Mouse (Mus musculus) frontal cortex, adult 2 months (tissue): Measurements from ENCODE around the gene Pkp3. TPM values are rescaled to one million over a fixed set of nuclear protein-coding genes. Genes with fewer than 3 reads are reported as not detected.

Experiments used
- polyA plus RNA-seq: library from polyadenylated mRNA; depleted of rRNA; stranded (reverse); fragments of >200 nt; gene quantifications from 2 replicates; pipeline ENCODE4 v1.2.3, GENCODE M21; 2012; rRNA removed

The Pkp3 gene
- polyA plus RNA-seq, 1 experiment: 0.22 TPM

Other genes starting within 250 kb of the Pkp3 start
- gene Urah, start 243.2 kb upstream of the Pkp3 start, polyA plus RNA-seq: 0.78 and 1.4 TPM in 2 replicates
- gene Scgb1c1, start 232.7 kb upstream of the Pkp3 start, polyA plus RNA-seq: 1.4 and 6.3 TPM in 2 replicates
- 0.26 and 0.36 TPM in 2 replicates for gene Odf3, start 230.4 kb upstream of the Pkp3 start, polyA plus RNA-seq
- gene Gm45785, start 221.9 kb upstream of the Pkp3 start, polyA plus RNA-seq: 0.13 and 0.16 TPM in 2 replicates
- gene Ric8a, start 221.3 kb upstream of the Pkp3 start, polyA plus RNA-seq: 68.7 and 84.4 TPM in 2 replicates
- 31.9 and 32.3 TPM in 2 replicates for gene Bet1l, start 220.6 kb upstream of the Pkp3 start, polyA plus RNA-seq
- 92.8 and 99.7 TPM in 2 replicates for gene Psmd13, start 196.2 kb upstream of the Pkp3 start, polyA plus RNA-seq
- 116 and 137 TPM in 2 replicates for gene Sirt3, start 195.9 kb upstream of the Pkp3 start, polyA plus RNA-seq
- gene Cox8b, start 177.8 kb upstream of the Pkp3 start, polyA plus RNA-seq: 0.57 and 0.76 TPM in 2 replicates
- 0.17 and 0.18 TPM in 2 replicates for gene Nlrp6, start 157.3 kb upstream of the Pkp3 start, polyA plus RNA-seq
- 6.9 and 7.1 TPM in 2 replicates for gene Pgghg, start 136.8 kb upstream of the Pkp3 start, polyA plus RNA-seq
- 0.15 TPM in 1 of 2 replicates, not detected in the other for gene Ifitm5, start 127.9 kb upstream of the Pkp3 start, polyA plus RNA-seq
- not detected in 2 replicates for gene Gm45717, start 122.3 kb upstream of the Pkp3 start, polyA plus RNA-seq
- 46.6 and 48.9 TPM in 2 replicates for gene Ifitm2, start 122.2 kb upstream of the Pkp3 start, polyA plus RNA-seq
- gene Ifitm1, start 111.0 kb upstream of the Pkp3 start, polyA plus RNA-seq: 28.8 and 33.2 TPM in 2 replicates
- gene Ifitm3, start 67.4 kb upstream of the Pkp3 start, polyA plus RNA-seq: 72.6 and 82.1 TPM in 2 replicates
- 0.86 and 1.0 TPM in 2 replicates for gene Ifitm6, start 60.3 kb upstream of the Pkp3 start, polyA plus RNA-seq
- gene Gm17387, start 49.1 kb upstream of the Pkp3 start, polyA plus RNA-seq: not detected in 2 replicates
- 99.1 and 103 TPM in 2 replicates for gene B4galnt4, start 17.1 kb upstream of the Pkp3 start, polyA plus RNA-seq
- 3.7 and 4.0 TPM in 2 replicates for gene Sigirr, start 22.4 kb downstream of the Pkp3 start, polyA plus RNA-seq
- gene Ano9, start 39.6 kb downstream of the Pkp3 start, polyA plus RNA-seq: 0.08 and 0.10 TPM in 2 replicates
- gene Ptdss2, start 44.2 kb downstream of the Pkp3 start, polyA plus RNA-seq: 52.1 and 62.4 TPM in 2 replicates
- 34.5 and 36.4 TPM in 2 replicates for gene Rnh1, start 94.6 kb downstream of the Pkp3 start, polyA plus RNA-seq
- 243 and 245 TPM in 2 replicates for gene Hras, start 115.8 kb downstream of the Pkp3 start, polyA plus RNA-seq
- 4.8 and 5.5 TPM in 2 replicates for gene Lrrc56, start 115.9 kb downstream of the Pkp3 start, polyA plus RNA-seq
- 0.17 and 0.20 TPM in 2 replicates for gene Lmntd2, start 135.9 kb downstream of the Pkp3 start, polyA plus RNA-seq
- gene Rassf7, start 137.6 kb downstream of the Pkp3 start, polyA plus RNA-seq: 1.8 and 2.3 TPM in 2 replicates
- 31.0 and 35.1 TPM in 2 replicates for gene Phrf1, start 150.6 kb downstream of the Pkp3 start, polyA plus RNA-seq
- gene Irf7, start 188.3 kb downstream of the Pkp3 start, polyA plus RNA-seq: 7.7 and 8.6 TPM in 2 replicates
- gene Cdhr5, start 198.6 kb downstream of the Pkp3 start, polyA plus RNA-seq: not detected in 2 replicates
- gene Sct, start 200.9 kb downstream of the Pkp3 start, polyA plus RNA-seq: 12.4 and 29.9 TPM in 2 replicates
- 0.44 and 0.48 TPM in 2 replicates for gene Drd4, start 213.8 kb downstream of the Pkp3 start, polyA plus RNA-seq
- gene Deaf1, start 249.5 kb downstream of the Pkp3 start, polyA plus RNA-seq: 43.0 and 43.8 TPM in 2 replicates
- gene Tmem80, start 249.5 kb downstream of the Pkp3 start, polyA plus RNA-seq: 60.4 and 64.8 TPM in 2 replicates